Mouse (Mus musculus) skeletal muscle tissue, adult 2 months (tissue): ENCODE data around the gene Crip2.
A peak's percentile ranks its signal among the peaks of the same experiment; 100 is the strongest.

Experiments used
- DNase-seq: peaks from one replicate; pipeline ENCODE4 v3.0.0-alpha.2; 2012; ENCODE audit warnings: low read depth, low spot score

Gene Crip2

DNA sequence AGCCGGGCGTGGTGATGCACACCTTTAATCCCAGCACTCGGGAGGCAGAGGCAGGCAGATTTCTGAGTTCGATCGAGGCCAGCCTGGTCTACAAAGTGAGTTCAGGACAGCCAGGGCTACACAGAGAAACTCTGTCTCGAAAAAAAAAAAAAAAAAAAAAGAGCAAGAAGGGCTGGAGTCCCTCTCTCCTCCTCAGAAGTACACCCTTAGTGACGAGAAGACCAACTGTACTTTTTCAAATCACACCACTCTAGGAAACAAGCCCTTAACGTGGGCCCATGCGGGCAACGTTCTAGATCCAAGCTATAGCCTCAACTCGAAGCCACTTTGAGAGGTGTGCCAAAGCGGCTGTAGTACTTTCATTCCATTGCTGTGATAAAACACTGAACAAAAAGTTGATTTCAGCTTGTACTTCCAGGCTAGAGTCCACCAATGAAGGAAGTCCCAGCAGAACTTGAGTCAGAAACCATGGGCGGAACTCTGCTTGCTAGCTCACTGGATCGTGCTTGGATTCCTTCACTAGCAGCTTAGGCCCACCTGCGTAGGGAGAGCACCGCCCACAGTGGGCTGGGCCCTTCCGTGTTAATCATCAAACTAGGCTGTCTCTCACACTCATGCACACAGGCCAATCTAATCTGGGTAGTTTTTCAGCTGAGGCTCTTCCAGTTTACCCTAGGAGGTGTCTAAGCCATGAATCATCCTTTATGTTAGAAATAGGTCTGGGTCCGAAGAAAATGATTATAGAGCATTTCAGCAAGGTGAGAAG lies 37.1 kb downstream of the Crip2 start:
- DNase-seq: no peak

DNA sequence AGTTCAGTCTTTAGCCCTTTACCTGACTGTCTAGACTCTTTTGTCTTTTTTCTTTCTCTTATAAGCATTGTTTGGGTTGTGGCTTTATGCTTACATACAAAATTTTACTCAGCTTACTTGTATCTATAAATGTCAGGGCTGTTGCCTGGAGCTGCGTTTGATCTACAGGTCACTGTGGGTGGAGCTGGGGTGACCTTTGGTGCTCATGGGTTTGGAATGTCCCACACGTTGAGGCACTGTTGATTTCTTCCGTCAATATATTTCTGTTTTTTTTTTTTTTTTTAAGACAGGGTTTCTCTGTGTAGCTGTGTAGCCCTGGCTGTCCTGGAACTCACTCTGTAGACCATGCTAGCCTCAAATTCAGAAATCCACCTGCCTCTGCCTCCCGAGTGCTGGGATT lies 41.0 kb downstream of the Crip2 start:
- DNase-seq: no peak

DNA sequence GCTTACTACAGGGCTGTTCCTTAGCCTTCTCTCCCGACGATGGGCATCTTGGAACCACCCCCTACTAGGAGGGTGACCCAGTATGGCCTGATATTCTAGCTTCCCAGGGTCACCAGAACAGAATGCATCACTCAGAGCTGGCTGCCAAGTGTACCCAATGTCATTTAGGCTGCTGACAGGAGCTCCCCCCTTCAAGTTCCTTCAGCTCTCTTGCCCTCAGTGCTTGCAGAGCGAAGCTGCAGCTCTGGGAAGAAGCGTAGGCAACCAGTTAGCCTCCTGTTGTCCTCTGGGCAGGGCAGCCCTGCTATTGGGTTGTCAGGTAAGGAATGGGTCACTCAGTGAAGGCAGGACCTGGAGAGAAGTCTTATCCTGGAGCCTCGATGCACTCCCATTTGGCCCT lies 44.9 kb downstream of the Crip2 start:
- DNase-seq: no peak

DNA sequence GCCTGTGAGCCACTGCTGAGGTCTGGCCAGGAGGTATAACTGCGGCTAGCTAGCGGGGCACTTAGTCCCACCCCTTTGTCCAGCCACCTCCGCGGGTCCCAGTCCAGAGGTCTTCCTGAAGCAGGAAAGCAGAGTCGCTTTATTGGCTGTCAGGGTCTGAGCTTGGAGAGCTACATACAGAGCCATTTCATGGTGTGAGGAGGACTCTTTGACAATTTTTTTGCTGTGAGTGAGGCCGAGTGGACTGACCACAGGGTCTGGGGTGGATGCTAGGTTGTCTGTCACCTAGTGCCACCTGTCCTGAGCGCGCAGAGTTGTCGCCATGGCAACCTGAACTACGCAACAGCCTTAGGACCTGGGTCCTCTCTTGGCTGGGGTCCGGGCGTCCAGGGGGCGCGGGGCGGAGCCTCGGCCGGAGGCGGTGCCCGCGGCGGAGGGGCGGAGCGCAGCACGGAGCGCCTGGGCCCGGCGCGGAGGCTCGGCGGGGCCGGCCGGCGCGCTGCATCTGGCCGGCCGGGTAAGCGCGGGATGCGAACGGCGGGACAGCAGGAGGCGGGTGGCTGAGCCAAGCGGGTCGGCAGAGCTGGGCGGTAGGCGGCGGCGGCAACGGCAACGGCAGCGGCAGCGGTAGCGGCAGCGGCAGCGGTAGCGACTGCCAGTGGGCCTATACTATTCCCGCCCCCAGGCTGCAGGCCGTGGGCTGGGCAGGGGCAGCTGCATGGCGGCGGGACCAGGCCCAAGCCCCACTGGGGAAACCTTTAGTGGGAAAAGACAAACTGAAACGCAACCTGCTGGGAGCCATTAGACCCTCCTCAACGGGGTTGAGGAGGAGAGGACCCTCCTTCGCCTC lies 45.6 kb downstream of the Crip2 start, which contains the start of gene Tmem121:
TSS of gene Tmem121 (plus strand) at position 489 of the 850 bp plus-strand sequence.
- DNase-seq: no peak

DNA sequence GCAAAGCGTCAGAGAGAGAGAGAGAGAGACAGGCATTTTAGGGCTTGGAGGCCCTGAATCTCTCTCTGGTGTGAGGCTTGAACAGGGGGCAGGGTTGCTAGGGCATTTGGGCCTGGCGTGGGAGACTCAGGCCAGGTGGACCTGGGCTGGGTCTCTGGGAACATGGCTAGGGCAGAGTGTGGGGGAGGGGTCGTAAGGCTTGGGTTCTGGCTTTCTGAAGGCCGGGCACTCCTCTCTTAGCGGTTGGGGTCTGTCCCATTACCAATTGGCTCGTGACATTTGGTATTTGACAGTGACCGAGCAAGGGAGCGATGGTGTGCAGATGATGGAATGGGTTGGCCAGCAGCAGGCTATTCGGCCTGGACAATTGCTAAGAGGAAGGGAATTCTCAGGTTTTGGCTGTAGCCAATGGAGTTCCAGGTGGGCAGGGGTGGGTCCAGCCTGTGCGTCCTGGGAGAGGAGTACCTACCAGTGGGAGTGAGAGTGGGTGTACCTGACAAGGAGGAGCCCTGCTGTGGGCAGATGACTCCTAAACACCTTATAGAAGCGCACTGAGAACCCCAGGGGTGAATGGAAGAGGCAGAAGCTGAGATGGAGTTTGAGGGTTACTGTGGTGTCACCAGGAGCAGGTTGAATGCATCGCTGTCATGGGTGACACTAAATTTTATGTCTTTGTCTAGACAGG lies 46.4 kb downstream of the Crip2 start:
- DNase-seq: no peak

DNA sequence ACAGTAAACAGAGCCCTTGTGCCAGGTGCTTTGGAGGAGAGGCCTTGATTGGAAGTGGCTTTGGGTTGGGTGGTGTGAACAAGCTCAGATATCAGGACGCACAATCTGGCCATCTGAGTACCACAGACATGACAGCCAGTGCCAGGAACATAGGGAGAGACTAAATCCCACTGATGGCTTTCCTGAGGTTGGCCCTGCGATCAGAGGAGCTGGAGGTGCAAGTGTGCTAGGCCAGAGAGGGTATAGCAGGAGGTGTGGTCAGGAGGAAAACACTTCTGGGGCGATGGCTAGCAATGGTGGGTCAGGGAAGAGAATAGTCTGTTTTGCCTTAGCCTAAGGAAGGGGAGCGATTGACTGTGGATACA lies 47.0 kb downstream of the Crip2 start:
- no peak for DNase-seq

DNA sequence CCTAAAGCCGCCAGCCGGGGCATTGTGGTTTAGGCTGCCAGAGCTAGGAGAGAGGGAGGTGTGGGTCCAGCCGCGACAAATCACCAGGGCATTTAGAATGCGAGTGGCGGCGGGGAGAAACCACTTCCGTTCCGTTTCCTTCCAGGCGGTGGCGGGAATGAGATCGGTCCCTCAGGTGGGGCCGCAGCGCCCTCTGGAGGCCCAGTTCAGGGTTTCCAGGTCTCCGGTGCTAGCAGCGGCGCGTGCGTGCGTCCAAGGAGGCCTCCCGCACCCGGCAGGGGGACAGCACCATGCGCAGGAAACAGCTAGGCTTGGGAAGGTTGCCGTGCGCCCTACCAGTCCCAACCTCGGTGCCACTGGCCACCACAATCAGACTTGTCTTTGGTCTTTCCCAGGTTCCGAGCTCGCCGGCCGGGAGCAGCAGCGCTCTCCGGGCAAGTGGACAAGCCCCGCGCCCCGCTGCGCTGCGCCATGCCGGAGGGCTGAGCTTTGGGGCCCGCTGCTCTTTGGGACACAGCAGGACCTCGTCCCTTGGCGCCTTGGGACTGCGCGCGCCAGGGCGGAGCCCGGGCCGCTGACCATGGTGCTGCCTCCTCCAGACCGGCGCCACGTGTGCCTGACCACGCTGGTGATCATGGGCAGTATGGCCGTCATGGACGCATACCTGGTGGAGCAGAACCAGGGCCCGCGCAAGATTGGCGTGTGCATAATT lies 47.7 kb downstream of the Crip2 start:
- peak; percentile 17 for DNase-seq

DNA sequence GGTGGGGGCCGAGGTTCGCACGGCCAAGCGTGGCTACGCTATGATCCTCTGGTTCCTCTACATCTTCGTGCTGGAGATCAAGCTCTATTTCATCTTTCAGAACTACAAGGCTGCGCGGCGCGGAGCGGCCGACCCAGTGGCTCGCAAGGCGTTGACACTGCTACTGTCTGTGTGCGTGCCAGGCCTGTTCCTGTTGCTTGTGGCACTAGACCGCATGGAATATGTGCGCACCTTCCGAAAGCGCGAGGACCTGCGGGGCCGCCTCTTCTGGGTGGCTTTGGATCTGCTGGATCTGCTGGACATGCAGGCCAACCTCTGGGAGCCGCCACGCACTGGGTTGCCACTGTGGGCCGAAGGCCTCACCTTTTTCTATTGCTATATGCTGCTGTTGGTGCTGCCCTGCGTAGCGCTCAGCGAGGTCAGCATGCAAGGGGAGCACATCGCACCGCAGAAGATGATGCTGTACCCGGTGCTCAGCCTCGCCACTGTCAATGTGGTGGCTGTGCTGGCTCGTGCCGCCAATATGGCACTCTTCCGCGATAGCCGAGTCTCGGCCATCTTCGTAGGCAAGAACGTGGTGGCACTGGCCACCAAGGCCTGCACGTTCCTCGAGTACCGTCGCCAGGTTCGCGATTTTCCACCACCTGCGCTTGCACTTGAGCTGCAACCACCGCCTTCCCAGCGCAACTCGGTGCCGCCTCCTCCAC lies 48.5 kb downstream of the Crip2 start:
- DNase-seq: no peak

DNA sequence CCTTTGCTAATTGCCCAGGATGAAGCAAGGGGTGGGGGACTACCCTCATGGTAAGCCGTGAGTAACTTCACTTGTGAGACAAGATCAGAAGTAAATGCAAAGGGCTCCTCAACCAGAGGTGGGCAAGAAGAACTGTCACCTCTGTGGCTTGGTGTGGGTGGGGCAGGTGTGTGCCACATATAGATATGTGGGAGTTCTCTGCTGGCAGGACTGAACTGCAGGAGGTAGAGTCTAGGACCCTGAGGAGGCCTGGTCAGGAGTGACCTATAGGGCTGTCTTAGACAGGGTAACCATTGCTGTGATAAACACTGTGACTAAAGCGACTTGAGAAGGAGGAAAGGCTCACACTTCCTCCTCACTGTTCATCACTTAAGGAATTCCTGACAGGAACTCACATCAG lies 53.4 kb downstream of the Crip2 start:
- DNase-seq: no peak
